Mouse (Mus musculus): ENCODE data around the gene Atox1. TPM values are rescaled to one million over a fixed set of nuclear protein-coding genes. Genes with fewer than 3 reads are reported as not detected.

The Atox1 gene
- polyA plus RNA-seq, 1 experiment from 2014 or later = 253 TPM

DNA sequence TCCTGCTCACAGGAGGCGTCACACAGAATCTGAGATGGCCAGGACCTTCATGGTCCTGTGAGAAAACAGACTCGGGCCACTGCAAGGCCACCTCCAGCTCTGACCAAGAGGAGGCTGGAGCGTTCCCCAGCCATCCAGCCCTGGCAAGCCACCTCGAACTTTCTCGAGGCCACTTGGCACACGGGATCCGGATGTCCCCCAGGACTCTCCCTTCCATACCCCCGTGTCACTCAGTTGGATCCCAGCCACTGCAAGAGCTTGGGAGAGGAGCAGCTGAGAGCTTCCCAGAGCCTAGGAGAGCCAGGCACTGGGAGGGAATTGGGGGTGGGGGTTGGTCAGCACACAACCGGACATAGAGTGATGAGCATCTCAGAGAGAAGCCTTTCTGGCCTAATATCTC is 63.6 kb downstream of the Atox1 start:
- WGBS = 78% methylated on average over 9 of the region's 9 CpGs
- no peaks in the 10 kb centered on the region for H3K27me3 ChIP-seq (replicated peaks)
- no peak for ATAC-seq (ENCODE audit: insufficient number of reproducible peaks, low FRiP score)
- peaks cover 79% of the 10 kb centered on the region for H3K36me3 ChIP-seq
- peak overlapping the region; percentile 23; the same call in 1 of the 2 replicates for H3K27ac ChIP-seq (ENCODE audit: poor library complexity, severe bottlenecking)
- H3K9ac ChIP-seq = no peak overlapping the region
- peaks cover 10% of the 10 kb centered on the region; the same call in 1 of the 2 replicates for H3K4me1 ChIP-seq (replicated peaks)
- no peak overlapping the region for H3K4me3 ChIP-seq
- H3K4me2 ChIP-seq = no peak overlapping the region
- H3K9me3 ChIP-seq (replicated peaks) = no peaks in the 10 kb centered on the region

GRCm38 (mm10) chr11:55397036-55397435 is 64.0 kb downstream of the Atox1 start:
- ATAC-seq (ENCODE audit: insufficient number of reproducible peaks, low FRiP score) = no peak
- Histone ChIP-seq H3K4me3 (no peak overlapping the region), H3K4me1 (replicated peaks) (peaks cover 10% of the 10 kb centered on the region; the same call in 1 of the 2 replicates), H3K27ac (ENCODE audit: poor library complexity, severe bottlenecking) (peak overlapping the region; percentile 23; the same call in 1 of the 2 replicates), H3K9me3 (replicated peaks) (no peaks in the 10 kb centered on the region), H3K9ac (no peak overlapping the region), H3K36me3 (peaks cover 75% of the 10 kb centered on the region), H3K27me3 (replicated peaks) (no peaks in the 10 kb centered on the region), H3K4me2 (no peak overlapping the region)
- 59% methylated on average over 2 of the region's 2 CpGs for WGBS

Small RNA genes lying within 50 kb of the gene (microRNA-seq; reads per million reads assigned to microRNA genes)
- gene Mir7652 = not detected

Other genes with a start within 250 kb of the Atox1 start
- gene Fat2, start 124.7 kb downstream of the Atox1 start, polyA plus RNA-seq (2016; fragmentation: Nextera tagmentation; extraction: Ambion mirVana) = not detected in 2 replicates
- gene Sparc, start 38.1 kb downstream of the Atox1 start, polyA plus RNA-seq (2016; fragmentation: Nextera tagmentation; extraction: Ambion mirVana) = 1,393 and 1,408 TPM in 2 replicates
- gene G3bp1, start 8.4 kb upstream of the Atox1 start, polyA plus RNA-seq (2016; fragmentation: Nextera tagmentation; extraction: Ambion mirVana) = 139 and 140 TPM in 2 replicates
- not detected in 2 replicates for gene Glra1, start 147.0 kb upstream of the Atox1 start, polyA plus RNA-seq (2016; fragmentation: Nextera tagmentation; extraction: Ambion mirVana)